Mouse (Mus musculus) liver, embryonic 14.5 days (tissue): ENCODE measurements around the gene Syn2.

Source experiments
- CTCF ChIP-seq: IDR thresholded peaks from 2 replicates; pipeline ENCODE4 v1.5.1; 2016; ENCODE audit warnings: antibody characterized with exemption, low read depth, control low read depth
- EP300 ChIP-seq: IDR thresholded peaks from 2 replicates; pipeline ENCODE4 v1.6.1; 2016; ENCODE audit warnings: antibody characterized with exemption, low read depth

- TF ChIP-seq EP300 (no peak), CTCF (no peak)
Measured at GRCm38 (mm10) chr6:115181094-115181493, 46.4 kb downstream of the Syn2 start.
